Mouse (Mus musculus) liver, embryonic 14 days (tissue): Measurements from ENCODE around the gene Rabepk. TPM values are rescaled to one million over a fixed set of nuclear protein-coding genes. Genes with fewer than 3 reads are reported as not detected.

ENCODE experiments used
- polyA plus RNA-seq: library from polyadenylated mRNA; depleted of rRNA; stranded (reverse); fragments of >200 nt; gene quantifications from 2 replicates; pipeline ENCODE4 v1.2.3, GENCODE M21; 2012; rRNA removed

Rabepk gene
- polyA plus RNA-seq, result 14.8 and 15.4 TPM in 2 replicates

DNA sequence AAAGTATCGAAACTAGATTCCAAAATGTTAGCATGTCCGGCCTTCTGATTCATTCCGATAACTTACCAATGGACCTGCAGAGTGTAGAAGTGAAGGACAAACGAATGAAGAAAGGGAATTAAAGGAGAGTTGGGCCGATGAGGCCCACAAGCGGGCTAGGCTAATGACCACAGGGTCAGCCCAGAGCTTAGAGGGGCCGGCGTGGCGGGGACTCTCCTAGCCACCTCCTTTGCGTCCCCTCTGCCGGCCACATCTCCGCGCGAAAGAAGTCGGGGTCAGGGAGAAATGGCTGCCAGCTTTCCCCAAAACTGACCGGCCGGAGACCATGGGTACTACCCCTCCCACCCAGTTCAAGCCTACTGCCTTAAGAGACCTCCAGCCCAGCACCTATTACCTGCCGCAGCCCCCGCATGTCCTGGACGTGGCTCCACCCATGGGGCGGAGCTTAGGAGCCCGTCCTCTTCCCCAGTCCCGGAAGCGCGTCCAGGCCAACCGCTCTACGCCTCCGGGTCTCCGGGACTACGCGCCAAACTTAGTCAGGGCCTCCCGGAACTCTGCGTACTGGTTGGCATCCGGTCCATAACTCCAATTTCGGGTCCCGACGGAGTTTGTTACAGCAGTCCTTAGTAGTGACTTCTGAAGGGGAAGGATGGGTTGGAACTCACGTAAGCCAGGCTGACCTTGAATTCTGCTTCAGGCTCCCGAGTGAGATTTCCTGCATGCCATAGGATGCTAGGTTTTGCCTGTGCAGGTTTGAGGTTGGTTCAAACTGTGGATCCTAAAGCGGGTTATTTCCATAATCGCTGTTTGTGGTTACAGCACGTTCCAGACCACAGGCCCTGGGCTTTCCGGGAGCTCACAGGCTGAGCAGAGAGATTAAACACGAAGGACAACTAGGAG, at the start of gene Rabepk:
Rabepk (minus strand) TSS at position 556 of the 900 bp plus-strand sequence.

GRCm38 (mm10) chr2:34832766-34833457, 33.2 kb upstream of the Rabepk start, which contains the start of gene Gm34653:
Gene Gm34653 (plus strand): TSS chr2:34833007.

GRCm38 (mm10) chr2:34825827-34826459, 26.2 kb upstream of the Rabepk start, which contains the start of gene Fbxw2:
Gene Fbxw2 (minus strand): TSS chr2:34826311.

GRCm38 (mm10) chr2:34771368-34772226, 28.1 kb downstream of the Rabepk start, which contains the start of gene Hspa5:
Gene Hspa5 (plus strand): TSS chr2:34771970.

GRCm38 (mm10) chr2:34754551-34755358, 45.0 kb downstream of the Rabepk start, which contains the start of gene Gapvd1:
Gene Gapvd1 (minus strand): TSS chr2:34755232.

Other genes with a start within 250 kb of the Rabepk start
- gene Gapvd1, start 44.7 kb downstream of the Rabepk start, polyA plus RNA-seq, result 20.2 and 28.3 TPM in 2 replicates
- gene Hspa5, start 27.9 kb downstream of the Rabepk start, polyA plus RNA-seq, result 266 and 271 TPM in 2 replicates
- gene Fbxw2, start 26.4 kb upstream of the Rabepk start, polyA plus RNA-seq, result 28.9 and 33.4 TPM in 2 replicates
- gene Gm34653, start 33.1 kb upstream of the Rabepk start, polyA plus RNA-seq, result 0.02 TPM in 1 of 2 replicates, not detected in the other
- gene Cutal, start 74.5 kb upstream of the Rabepk start, polyA plus RNA-seq, result 3.6 and 4.0 TPM in 2 replicates
- gene Psmd5, start 75.1 kb upstream of the Rabepk start, polyA plus RNA-seq, result 36.7 and 37.7 TPM in 2 replicates
- gene Phf19, start 114.1 kb upstream of the Rabepk start, polyA plus RNA-seq, result 3.5 and 3.9 TPM in 2 replicates
- gene Traf1, start 161.9 kb upstream of the Rabepk start, polyA plus RNA-seq, result 0.08 and 0.24 TPM in 2 replicates